Mouse (Mus musculus): ENCODE data around the gene Trim30c. TPM values are rescaled to one million over a fixed set of nuclear protein-coding genes. Genes with fewer than 3 reads are reported as not detected.
"Not testable (repeated sequence)": the region's sequence is repeated elsewhere in the genome, so short reads cannot be mapped to it uniquely, and the experiment has no call there.

Trim30c gene
- polyA plus RNA-seq, 1 experiment from 2014 or later = not detected

DNA sequence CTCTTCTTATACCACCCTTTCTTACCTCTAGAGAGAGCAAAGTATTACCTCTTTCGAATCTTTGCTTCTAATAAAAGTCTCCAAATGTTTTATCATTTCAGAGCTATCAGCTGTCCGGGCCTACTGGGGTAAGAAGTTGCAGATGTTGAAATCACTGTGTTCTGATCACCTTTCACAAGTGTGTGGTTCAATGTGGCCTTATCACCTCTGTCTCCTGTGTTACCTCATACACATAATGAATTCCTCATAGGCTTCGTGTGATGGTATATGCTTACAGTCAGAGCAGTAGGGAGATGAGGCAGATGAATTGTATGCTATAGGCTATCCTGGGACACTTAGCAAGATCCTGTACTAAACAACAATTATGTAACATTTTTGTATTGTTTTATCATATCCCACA, 65.1 kb downstream of the Trim30c start:
- not testable (repeated sequence) for H3K36me3 ChIP-seq; H3K9ac ChIP-seq (replicated peaks); H3K4me1 ChIP-seq; H3K4me3 ChIP-seq (replicated peaks); H3K27ac ChIP-seq (replicated peaks); ATAC-seq (ENCODE audit: low FRiP score); H3K9me3 ChIP-seq (replicated peaks); H3K4me2 ChIP-seq; H3K27me3 ChIP-seq (replicated peaks)
- WGBS = 93% methylated on average over 3 of the region's 3 CpGs

Other genes starting within 250 kb of the Trim30c start
- gene Olfm5, start 236.0 kb downstream of the Trim30c start, polyA plus RNA-seq (2015; fragmentation: Nextera tagmentation; extraction: Ambion mirVana) = not detected in 2 replicates
- 0.37 and 0.42 TPM in 2 replicates for gene Olfr648, start 217.4 kb downstream of the Trim30c start, polyA plus RNA-seq (2015; fragmentation: Nextera tagmentation; extraction: Ambion mirVana)
- not detected in 2 replicates for gene Olfr649, start 204.9 kb downstream of the Trim30c start, polyA plus RNA-seq (2015; fragmentation: Nextera tagmentation; extraction: Ambion mirVana)
- gene Trim6, start 182.0 kb downstream of the Trim30c start, polyA plus RNA-seq (2015; fragmentation: Nextera tagmentation; extraction: Ambion mirVana) = 0.54 and 1.1 TPM in 2 replicates
- 0.72 and 2.2 TPM in 2 replicates for gene Trim34a, start 156.4 kb downstream of the Trim30c start, polyA plus RNA-seq (2015; fragmentation: Nextera tagmentation; extraction: Ambion mirVana)
- gene Trim5, start 112.7 kb downstream of the Trim30c start, polyA plus RNA-seq (2015; fragmentation: Nextera tagmentation; extraction: Ambion mirVana) = 0.15 and 0.34 TPM in 2 replicates
- gene Trim12a, start 85.4 kb downstream of the Trim30c start, polyA plus RNA-seq (2015; fragmentation: Nextera tagmentation; extraction: Ambion mirVana) = 2.2 and 4.9 TPM in 2 replicates
- gene Trim34b, start 71.4 kb downstream of the Trim30c start, polyA plus RNA-seq (2015; fragmentation: Nextera tagmentation; extraction: Ambion mirVana) = not detected in 2 replicates
- 0.95 and 1.9 TPM in 2 replicates for gene Trim12c, start 47.5 kb downstream of the Trim30c start, polyA plus RNA-seq (2015; fragmentation: Nextera tagmentation; extraction: Ambion mirVana)
- not detected in 2 replicates for gene Trim30b, start 31.0 kb downstream of the Trim30c start, polyA plus RNA-seq (2015; fragmentation: Nextera tagmentation; extraction: Ambion mirVana)
- 0.77 and 2.8 TPM in 2 replicates for gene Trim30a, start 64.4 kb upstream of the Trim30c start, polyA plus RNA-seq (2015; fragmentation: Nextera tagmentation; extraction: Ambion mirVana)
- 0.45 and 0.96 TPM in 2 replicates for gene Trim30d, start 107.0 kb upstream of the Trim30c start, polyA plus RNA-seq (2015; fragmentation: Nextera tagmentation; extraction: Ambion mirVana)
- gene Olfr651, start 149.3 kb upstream of the Trim30c start, polyA plus RNA-seq (2015; fragmentation: Nextera tagmentation; extraction: Ambion mirVana) = not detected in 2 replicates
- gene Olfr652, start 160.1 kb upstream of the Trim30c start, polyA plus RNA-seq (2015; fragmentation: Nextera tagmentation; extraction: Ambion mirVana) = not detected in 2 replicates
- gene Olfr653, start 176.5 kb upstream of the Trim30c start, polyA plus RNA-seq (2015; fragmentation: Nextera tagmentation; extraction: Ambion mirVana) = not detected in 2 replicates
- gene Olfr654, start 186.2 kb upstream of the Trim30c start, polyA plus RNA-seq (2015; fragmentation: Nextera tagmentation; extraction: Ambion mirVana) = not detected in 2 replicates
- not detected in 2 replicates for gene Olfr655, start 200.9 kb upstream of the Trim30c start, polyA plus RNA-seq (2015; fragmentation: Nextera tagmentation; extraction: Ambion mirVana)
- gene Olfr656, start 213.1 kb upstream of the Trim30c start, polyA plus RNA-seq (2015; fragmentation: Nextera tagmentation; extraction: Ambion mirVana) = not detected in 2 replicates
- gene Olfr657, start 224.0 kb upstream of the Trim30c start, polyA plus RNA-seq (2015; fragmentation: Nextera tagmentation; extraction: Ambion mirVana) = not detected in 2 replicates
- gene Olfr658, start 246.5 kb upstream of the Trim30c start, polyA plus RNA-seq (2015; fragmentation: Nextera tagmentation; extraction: Ambion mirVana) = 0.22 and 0.36 TPM in 2 replicates

Measured in neural tube, embryonic 15.5 days (tissue).